Mouse (Mus musculus): Measurements from ENCODE around the gene Prss45.

DNA sequence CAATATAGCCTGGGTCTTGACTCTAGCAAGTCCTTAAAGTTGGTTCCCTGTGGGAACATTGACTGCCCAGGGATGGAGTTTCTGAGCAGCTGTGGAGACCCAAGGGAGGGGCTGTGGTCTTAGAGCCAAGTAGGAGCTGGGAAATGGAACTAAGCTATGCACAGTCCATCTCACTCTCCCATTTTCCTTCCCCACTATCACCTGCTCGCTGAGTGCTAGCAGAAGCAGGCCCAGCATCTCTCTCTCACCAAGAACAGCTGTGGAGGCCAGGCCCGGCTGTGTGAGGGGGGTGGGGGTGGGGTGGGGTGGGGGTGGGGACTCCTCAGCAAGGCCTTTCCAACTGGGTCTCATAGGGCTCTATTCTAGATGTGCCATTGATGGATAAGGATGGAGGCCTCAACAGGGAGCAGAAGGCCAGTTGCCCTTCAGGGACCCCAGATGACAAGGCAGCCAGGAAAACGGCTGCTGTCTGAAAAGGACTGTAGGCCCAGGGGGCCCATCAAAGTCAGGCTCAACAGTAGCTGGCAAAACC lies 40.3 kb downstream of the Prss45 start:
- no peak for TF ChIP-seq POLR2A (IDR thresholded peaks at IDR 0.05; ENCODE audit: insufficient read depth, low read depth, low read length)
- no peak for TF ChIP-seq CTCF (IDR thresholded peaks at IDR 0.05)
- TF ChIP-seq EP300 (IDR thresholded peaks at IDR 0.05; ENCODE audit: insufficient read depth, low read depth, low read length): no peak

Data from heart, adult 2 months (tissue).